Mouse (Mus musculus) E14TG2a.4 (cell line): ENCODE data around the gene Stra6.

ENCODE experiments used
- H3K27me3 ChIP-seq: 2 replicates; pipeline ENCODE4 v1.6.1; 2014; ENCODE audit warnings: low read length, control low read depth; ENCODE audit not compliant: insufficient read depth
- H3K36me3 ChIP-seq: 2 replicates; pipeline ENCODE4 v1.6.1; 2014; ENCODE audit warnings: low read length, control low read depth; ENCODE audit not compliant: insufficient read depth
- H3K4me1 ChIP-seq: replicated peaks from 2 replicates; pipeline ENCODE4 v1.6.1; 2014; ENCODE audit warnings: low read depth, low read length, control low read depth
- H3K4me3 ChIP-seq: replicated peaks from 2 replicates; pipeline ENCODE4 v1.5.1; 2014; ENCODE audit warnings: mild to moderate bottlenecking, low read length
- H3K9me3 ChIP-seq: 2 replicates; pipeline ENCODE4 v1.6.1; 2014; ENCODE audit warnings: low read length, control low read depth
- CTCF ChIP-seq: conservative IDR thresholded peaks from 2 replicates; pipeline ENCODE4 v1.5.1; 2014; ENCODE audit warnings: low read length
- NANOG ChIP-seq: IDR thresholded peaks from 2 replicates; pipeline ENCODE4 v1.6.1; 2014; ENCODE audit warnings: borderline replicate concordance, low read length, mixed read lengths
- POU5F1 ChIP-seq: IDR thresholded peaks from 2 replicates; pipeline ENCODE4 v1.6.1; 2014; ENCODE audit warnings: low read length, borderline replicate concordance

Gene Stra6

DNA sequence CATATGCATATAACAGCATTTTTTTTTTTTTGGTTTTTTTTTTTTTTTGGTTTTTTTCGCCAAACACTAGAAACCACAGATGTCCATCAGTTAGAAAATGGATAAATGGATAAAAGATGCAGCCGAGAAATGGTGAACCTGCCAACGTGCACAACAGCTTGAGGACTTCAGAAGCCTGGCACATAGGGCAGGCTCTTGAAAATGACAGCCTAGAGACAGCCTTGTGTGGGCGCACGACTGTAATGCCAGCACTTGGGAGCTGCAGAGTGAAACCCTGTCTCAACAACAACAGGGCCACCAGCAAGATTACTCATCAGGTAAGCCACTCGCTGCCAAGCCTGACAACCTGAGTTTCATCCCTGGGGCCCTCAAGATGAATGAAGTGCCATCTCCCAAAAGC, 105.8 kb downstream of the Stra6 start:
- H3K27me3 ChIP-seq = peaks cover 2% of the 10 kb centered on the region
- TF ChIP-seq POU5F1 = no peak
- no peak for TF ChIP-seq CTCF
- no peak for TF ChIP-seq NANOG
- peaks cover 8% of the 10 kb centered on the region for H3K9me3 ChIP-seq
- H3K4me3 ChIP-seq = no peak overlapping the region
- no peaks in the 10 kb centered on the region for H3K36me3 ChIP-seq
- H3K4me1 ChIP-seq = peaks cover 10% of the 10 kb centered on the region

DNA sequence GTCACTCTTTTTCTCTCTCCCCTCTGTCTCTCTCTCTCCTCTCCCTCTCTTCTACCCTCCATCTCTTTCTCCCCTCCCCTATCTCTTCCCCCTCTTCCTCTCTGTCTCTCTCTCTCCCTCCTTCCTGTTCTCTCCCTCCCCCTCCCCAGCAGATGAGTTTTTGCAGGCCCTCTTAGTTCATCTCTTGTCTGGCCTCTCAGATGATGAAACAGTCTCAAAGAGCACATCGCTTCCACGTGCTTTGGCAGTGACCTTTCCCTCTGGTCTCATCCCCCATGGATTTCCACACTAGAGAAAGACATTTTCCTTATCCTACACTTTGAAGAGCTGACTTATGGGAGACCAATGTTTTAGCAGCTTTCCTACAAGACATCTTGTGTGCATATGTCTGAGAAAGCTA, 109.3 kb downstream of the Stra6 start:
- H3K4me3 ChIP-seq = no peak overlapping the region
- H3K36me3 ChIP-seq = no peaks in the 10 kb centered on the region
- peaks cover 12% of the 10 kb centered on the region for H3K4me1 ChIP-seq
- peaks cover 5% of the 10 kb centered on the region for H3K27me3 ChIP-seq
- TF ChIP-seq CTCF = no peak
- no peak for TF ChIP-seq POU5F1
- TF ChIP-seq NANOG = no peak
- no peaks in the 10 kb centered on the region for H3K9me3 ChIP-seq

DNA sequence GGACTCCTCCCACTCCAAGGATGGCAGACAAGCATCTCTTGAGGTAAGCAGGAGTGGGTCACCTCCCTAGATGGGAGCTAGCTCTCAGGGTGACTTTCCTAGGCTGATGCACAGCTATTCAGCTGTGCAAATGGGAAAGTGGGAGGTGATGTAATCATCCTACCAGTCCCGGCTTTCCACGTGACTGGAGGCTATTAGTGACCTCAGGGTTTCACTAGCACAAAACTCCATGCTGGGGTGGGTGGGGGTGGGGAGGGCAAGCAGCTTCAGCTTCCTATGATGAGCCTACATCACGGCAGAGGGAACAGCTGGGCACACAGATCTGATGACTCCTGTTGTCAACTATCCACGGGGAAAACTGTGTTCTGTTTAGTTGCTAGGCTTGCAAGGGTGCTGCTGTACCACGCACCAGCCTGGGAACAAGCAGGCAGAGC, 111.2 kb downstream of the Stra6 start:
- H3K36me3 ChIP-seq = no peaks in the 10 kb centered on the region
- 0 out of 2 replicates have a peak, but pooled peaks cover 6% of the 10 kb centered on the region for H3K4me1 ChIP-seq
- H3K9me3 ChIP-seq = no peaks in the 10 kb centered on the region

DNA sequence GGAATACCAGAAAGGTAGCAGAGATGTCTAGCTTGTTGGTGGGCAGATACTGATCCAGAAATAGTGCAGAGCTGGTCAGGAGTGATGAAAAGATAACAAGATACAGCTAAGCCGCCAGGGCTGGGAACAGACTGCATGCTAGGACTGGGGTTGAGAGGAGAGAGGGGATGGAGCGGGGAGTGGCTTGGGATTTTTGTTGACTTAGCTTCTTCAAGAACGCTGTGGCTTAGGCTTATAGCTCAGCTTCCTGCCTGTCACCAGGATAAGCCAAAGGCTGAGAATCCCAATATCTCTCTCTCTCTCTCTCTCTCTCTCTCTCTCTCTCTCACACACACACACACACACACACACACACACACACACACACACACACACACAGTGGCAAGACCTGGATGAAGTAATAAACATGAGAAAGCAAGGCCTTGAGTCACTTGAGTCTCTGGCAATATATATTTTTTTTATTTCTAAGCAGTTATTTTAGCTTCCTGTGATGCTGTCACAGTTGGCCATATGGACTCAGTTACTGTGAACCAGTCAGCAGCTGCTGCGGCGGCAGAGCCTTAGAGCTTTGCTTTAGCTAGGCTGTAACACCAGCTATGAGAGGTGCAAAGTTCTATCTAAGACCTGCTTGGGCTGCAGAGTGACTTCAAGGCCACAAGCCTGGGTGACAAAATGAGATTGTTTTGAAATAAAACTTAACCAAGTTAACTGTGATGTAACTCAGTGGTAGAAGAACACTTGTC, 112.3 kb downstream of the Stra6 start:
- TF ChIP-seq CTCF = no peak
- TF ChIP-seq POU5F1 = no peak
- no peak for TF ChIP-seq NANOG
- Histone ChIP-seq H3K36me3 (no peaks in the 10 kb centered on the region), H3K9me3 (no peaks in the 10 kb centered on the region), H3K27me3 (peaks cover 5% of the 10 kb centered on the region; the same call in 1 of the 2 replicates), H3K4me1 (0 out of 2 replicates have a peak, but pooled peaks cover 6% of the 10 kb centered on the region), H3K4me3 (no peak overlapping the region)

More for the DNA sequence above, 111.2 kb downstream of the Stra6 start:
- Histone ChIP-seq H3K4me3 (no peak overlapping the region), H3K27me3 (peaks cover 5% of the 10 kb centered on the region; the same call in 1 of the 2 replicates)
- no peak for TF ChIP-seq NANOG
- no peak for TF ChIP-seq CTCF
- no peak for TF ChIP-seq POU5F1

DNA sequence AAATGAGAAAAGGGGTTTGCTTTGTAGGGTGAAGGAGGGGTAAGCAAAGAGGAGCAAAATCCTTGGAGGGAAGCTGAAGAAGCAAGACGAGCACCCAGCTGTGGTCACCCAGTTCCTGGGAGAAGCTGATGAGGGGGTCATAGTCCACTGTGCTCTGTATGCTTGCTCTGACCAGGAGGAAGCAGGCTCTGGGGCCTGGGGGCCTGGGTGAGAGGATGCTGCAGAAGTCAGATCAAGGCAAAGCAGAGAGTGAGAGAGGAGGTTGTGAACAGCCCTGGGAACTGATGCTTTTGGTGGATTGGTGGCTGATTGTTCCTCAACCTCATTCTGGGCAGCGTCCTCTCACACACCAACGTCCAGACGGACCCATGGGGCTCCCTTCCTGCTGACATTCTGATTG, 113.6 kb downstream of the Stra6 start:
- Histone ChIP-seq H3K4me1 (0 out of 2 replicates have a peak, but pooled peaks cover 6% of the 10 kb centered on the region), H3K9me3 (no peaks in the 10 kb centered on the region), H3K36me3 (no peaks in the 10 kb centered on the region), H3K4me3 (no peak overlapping the region), H3K27me3 (peaks cover 5% of the 10 kb centered on the region; the same call in 1 of the 2 replicates)
- no peak for TF ChIP-seq POU5F1
- TF ChIP-seq NANOG = no peak
- TF ChIP-seq CTCF = no peak

DNA sequence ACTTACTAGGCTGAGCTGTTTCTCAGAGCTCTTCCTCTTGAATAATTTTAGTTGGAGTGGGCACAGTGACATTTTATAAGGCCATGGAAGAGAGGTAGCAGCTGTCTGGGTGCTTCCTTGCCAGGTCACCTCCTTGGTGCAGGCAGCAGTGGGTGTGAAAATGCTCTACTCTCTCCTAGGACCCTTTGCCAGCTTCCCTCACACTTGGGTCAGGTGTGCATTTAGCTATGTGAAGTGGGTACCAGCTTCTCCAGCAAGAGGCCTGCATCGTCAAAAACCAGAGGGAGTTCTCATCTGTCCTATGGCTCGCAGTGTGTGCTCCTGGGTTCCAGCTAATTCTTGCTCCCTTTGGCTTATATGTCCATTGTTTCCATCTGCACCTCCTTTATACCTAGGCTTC, 115.8 kb downstream of the Stra6 start:
- TF ChIP-seq POU5F1 (no peak), CTCF (no peak), NANOG (no peak)
- H3K4me1 ChIP-seq = 0 out of 2 replicates have a peak, but pooled peaks cover 2% of the 10 kb centered on the region

DNA sequence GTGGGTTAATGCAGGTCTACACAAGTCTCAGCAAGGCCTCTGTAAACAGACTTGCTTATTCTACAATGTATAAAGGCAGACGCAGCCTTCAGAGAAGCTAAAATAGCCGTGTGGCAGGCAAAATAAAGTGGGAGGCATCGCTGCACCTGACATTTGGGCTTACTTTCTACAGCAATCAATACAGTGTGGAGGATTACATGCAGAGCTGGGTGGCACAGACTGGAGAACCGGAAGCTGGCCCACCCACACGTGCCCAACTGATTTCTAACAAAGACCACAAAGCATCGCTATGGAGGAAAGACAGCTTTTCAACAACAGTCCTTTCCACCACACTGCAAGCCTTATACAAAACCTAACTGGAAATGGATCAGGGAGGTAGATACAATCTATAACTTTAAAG, 120.9 kb downstream of the Stra6 start:
- peaks cover 5% of the 10 kb centered on the region; the same call in 1 of the 2 replicates for H3K9me3 ChIP-seq
- no peaks in the 10 kb centered on the region for H3K36me3 ChIP-seq
- H3K4me3 ChIP-seq = no peak overlapping the region
- 0 out of 2 replicates have a peak, but pooled peaks cover 3% of the 10 kb centered on the region for H3K27me3 ChIP-seq
- no peaks in the 10 kb centered on the region for H3K4me1 ChIP-seq
- TF ChIP-seq CTCF (no peak), NANOG (no peak), POU5F1 (no peak)

More for the DNA sequence above, 115.8 kb downstream of the Stra6 start:
- no peaks in the 10 kb centered on the region for H3K36me3 ChIP-seq
- H3K4me3 ChIP-seq = no peak overlapping the region
- H3K9me3 ChIP-seq = no peaks in the 10 kb centered on the region
- H3K27me3 ChIP-seq = peaks cover 5% of the 10 kb centered on the region; the same call in 1 of the 2 replicates

DNA sequence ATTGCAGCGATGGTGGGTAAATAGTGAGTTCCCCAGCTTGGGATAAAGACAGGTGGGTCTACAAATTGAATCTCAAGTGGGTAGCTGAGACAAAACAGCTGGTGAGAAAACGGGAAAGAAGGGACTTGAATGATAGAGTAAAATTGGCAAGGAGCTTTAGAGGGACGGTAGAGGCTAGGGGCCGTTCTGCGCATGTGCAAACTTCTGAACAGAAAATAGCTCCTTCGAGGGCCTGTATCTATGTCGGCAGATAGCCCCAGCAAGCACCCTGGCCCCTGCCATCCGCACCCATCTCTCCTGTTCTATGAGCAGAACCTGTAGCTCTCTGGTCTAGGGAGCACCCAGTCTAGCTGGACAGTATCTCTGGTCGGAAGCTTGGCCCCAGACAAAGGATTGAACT, 130.6 kb downstream of the Stra6 start:
- Histone ChIP-seq H3K9me3 (no peaks in the 10 kb centered on the region), H3K36me3 (no peaks in the 10 kb centered on the region)
- TF ChIP-seq CTCF (no peak), POU5F1 (no peak), NANOG (no peak)

DNA sequence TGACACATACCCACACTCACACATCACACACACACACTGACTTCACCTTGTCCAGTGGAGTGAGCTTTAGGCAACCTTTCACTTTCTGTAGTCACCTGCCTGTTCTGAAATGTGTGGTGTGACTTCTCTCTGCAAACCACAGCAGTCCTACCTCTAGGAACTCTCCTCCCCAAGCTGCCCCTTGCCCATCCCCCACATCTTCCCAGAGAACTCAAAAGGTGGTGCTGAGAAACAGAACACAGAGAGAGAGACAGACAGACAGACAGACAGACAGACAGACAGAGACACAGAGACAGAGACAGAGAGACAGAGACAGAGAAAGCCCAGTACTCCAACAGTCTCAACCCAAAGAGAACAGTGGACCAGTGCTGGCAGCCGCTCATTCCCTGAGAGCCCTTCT, 132.1 kb downstream of the Stra6 start:
- peaks cover 73% of the 10 kb centered on the region for H3K4me1 ChIP-seq
- H3K27me3 ChIP-seq = peaks cover 82% of the 10 kb centered on the region
- TF ChIP-seq POU5F1 (no peak), CTCF (no peak)
- no peaks in the 10 kb centered on the region for H3K9me3 ChIP-seq
- H3K36me3 ChIP-seq = no peaks in the 10 kb centered on the region
- H3K4me3 ChIP-seq = peak overlapping the region; percentile 70

More for the DNA sequence above, 130.6 kb downstream of the Stra6 start:
- peaks cover 77% of the 10 kb centered on the region for H3K27me3 ChIP-seq
- H3K4me3 ChIP-seq = no peak overlapping the region
- H3K4me1 ChIP-seq = peaks cover 59% of the 10 kb centered on the region
